Mouse (Mus musculus): Measurements from ENCODE around the gene Fbxl13. TPM values are rescaled to one million over a fixed set of nuclear protein-coding genes. Genes with fewer than 3 reads are reported as not detected.

The Fbxl13 gene
- total RNA-seq, 2 experiments from 2014 or later = 0.12 to 0.21 TPM

- DNase-seq = no peak
Observed at GRCm38 (mm10) chr5:21519166-21519565, 126.3 kb downstream of the Fbxl13 start.

- DNase-seq = no peak
Observed at GRCm38 (mm10) chr5:21518207-21518606, 127.2 kb downstream of the Fbxl13 start.

GRCm38 (mm10) chr5:21517562-21517961, 127.9 kb downstream of the Fbxl13 start:
- DNase-seq = no peak

- no peak for DNase-seq
Observed at GRCm38 (mm10) chr5:21513363-21513762, 132.1 kb downstream of the Fbxl13 start.

- no peak for DNase-seq
Observed at GRCm38 (mm10) chr5:21509801-21510200, 135.6 kb downstream of the Fbxl13 start.

- no peak for DNase-seq
Observed at GRCm38 (mm10) chr5:21506887-21507286, 138.5 kb downstream of the Fbxl13 start.

- no peak for DNase-seq
Observed at GRCm38 (mm10) chr5:21505159-21505558, 140.3 kb downstream of the Fbxl13 start.

- DNase-seq = no peak
Observed at GRCm38 (mm10) chr5:21502936-21503610, 142.4 kb downstream of the Fbxl13 start.

GRCm38 (mm10) chr5:21500941-21501340, 144.5 kb downstream of the Fbxl13 start:
- no peak for DNase-seq

GRCm38 (mm10) chr5:21500133-21500532, 145.3 kb downstream of the Fbxl13 start:
- DNase-seq = no peak

GRCm38 (mm10) chr5:21498925-21499324, 146.5 kb downstream of the Fbxl13 start:
- DNase-seq = no peak

- no peak for DNase-seq
Observed at GRCm38 (mm10) chr5:21498490-21498889, 146.9 kb downstream of the Fbxl13 start.

- DNase-seq = no peak
Observed at GRCm38 (mm10) chr5:21496881-21497280, 148.6 kb downstream of the Fbxl13 start.

- DNase-seq = no peak
Observed at GRCm38 (mm10) chr5:21496321-21496720, 149.1 kb downstream of the Fbxl13 start.

GRCm38 (mm10) chr5:21494781-21495180, 150.7 kb downstream of the Fbxl13 start:
- DNase-seq = no peak

GRCm38 (mm10) chr5:21493294-21493999, 152.0 kb downstream of the Fbxl13 start:
- no peak for DNase-seq

GRCm38 (mm10) chr5:21492213-21492612, 153.2 kb downstream of the Fbxl13 start:
- no peak for DNase-seq

- no peak for DNase-seq
Observed at GRCm38 (mm10) chr5:21491469-21491868, 154.0 kb downstream of the Fbxl13 start.

GRCm38 (mm10) chr5:21489135-21489534, 156.3 kb downstream of the Fbxl13 start:
- no peak for DNase-seq

GRCm38 (mm10) chr5:21488506-21488905, 156.9 kb downstream of the Fbxl13 start:
- DNase-seq = no peak

GRCm38 (mm10) chr5:21487716-21488115, 157.7 kb downstream of the Fbxl13 start:
- DNase-seq = no peak

- no peak for DNase-seq
Observed at GRCm38 (mm10) chr5:21487306-21487705, 158.1 kb downstream of the Fbxl13 start.

- no peak for DNase-seq
Observed at GRCm38 (mm10) chr5:21486798-21487197, 158.6 kb downstream of the Fbxl13 start.

All from adrenal gland, postnatal 10 days (tissue).